Mouse (Mus musculus) intestine, embryonic 15.5 days (tissue): ENCODE results near the gene Tardbp. TPM values are rescaled to one million over a fixed set of nuclear protein-coding genes. Genes with fewer than 3 reads are reported as not detected.

ENCODE experiments used
- ATAC-seq: fragments of 200-750 bp; cut with Nextera tagmentation; 2 replicates; pipeline ENCODE4 v1.8.0; 2017; ENCODE audit warnings: moderate TSS enrichment, moderate library complexity
- H3K27ac ChIP-seq: fragments of 300-500 bp; sonication (generic); 2 replicates; pipeline ENCODE4 v1.5.1; 2015; ENCODE audit warnings: mild to moderate bottlenecking, inconsistent platforms
- H3K27me3 ChIP-seq: fragments of 300-500 bp; sonication (generic); replicated peaks from 2 replicates; pipeline ENCODE4 v1.6.1; 2015; ENCODE audit warnings: inconsistent platforms
- H3K36me3 ChIP-seq: fragments of 300-500 bp; sonication (generic); 2 replicates; pipeline ENCODE4 v1.6.1; 2015; ENCODE audit warnings: inconsistent platforms
- H3K4me1 ChIP-seq: fragments of 300-500 bp; sonication (generic); replicated peaks from 2 replicates; pipeline ENCODE4 v1.6.1; 2015; ENCODE audit warnings: inconsistent platforms
- H3K4me2 ChIP-seq: fragments of 300-500 bp; sonication (generic); replicated peaks from 2 replicates; pipeline ENCODE4 v1.6.1; 2015; ENCODE audit warnings: mild to moderate bottlenecking, inconsistent platforms
- H3K4me3 ChIP-seq: fragments of 300-500 bp; sonication (generic); replicated peaks from 2 replicates; pipeline ENCODE4 v1.5.1; 2015; ENCODE audit warnings: inconsistent platforms
- H3K9ac ChIP-seq: fragments of 300-500 bp; sonication (generic); 2 replicates; pipeline ENCODE4 v1.6.1; 2015; ENCODE audit warnings: inconsistent platforms
- H3K9me3 ChIP-seq: fragments of 300-500 bp; sonication (generic); 2 replicates; pipeline ENCODE4 v1.6.1; 2016; ENCODE audit warnings: inconsistent platforms
- WGBS: fragments of 180-500 bp; shearing (Covaris S2); methylation state at CpG from one replicate; pipeline ENCODE4 v1.1.7; 2015; 5-methylcytosine and 5-hydroxymethylcytosine counted together
- polyA plus RNA-seq: library from polyadenylated mRNA; unstranded; fragments of >200 nt; fragmentation: Nextera tagmentation; extraction: Ambion mirVana; gene quantifications from 2 replicates; pipeline ENCODE4 v1.2.1, GENCODE M21; 2015

Tardbp gene
- polyA plus RNA-seq, 1 experiment from 2014 or later: 318 TPM

DNA sequence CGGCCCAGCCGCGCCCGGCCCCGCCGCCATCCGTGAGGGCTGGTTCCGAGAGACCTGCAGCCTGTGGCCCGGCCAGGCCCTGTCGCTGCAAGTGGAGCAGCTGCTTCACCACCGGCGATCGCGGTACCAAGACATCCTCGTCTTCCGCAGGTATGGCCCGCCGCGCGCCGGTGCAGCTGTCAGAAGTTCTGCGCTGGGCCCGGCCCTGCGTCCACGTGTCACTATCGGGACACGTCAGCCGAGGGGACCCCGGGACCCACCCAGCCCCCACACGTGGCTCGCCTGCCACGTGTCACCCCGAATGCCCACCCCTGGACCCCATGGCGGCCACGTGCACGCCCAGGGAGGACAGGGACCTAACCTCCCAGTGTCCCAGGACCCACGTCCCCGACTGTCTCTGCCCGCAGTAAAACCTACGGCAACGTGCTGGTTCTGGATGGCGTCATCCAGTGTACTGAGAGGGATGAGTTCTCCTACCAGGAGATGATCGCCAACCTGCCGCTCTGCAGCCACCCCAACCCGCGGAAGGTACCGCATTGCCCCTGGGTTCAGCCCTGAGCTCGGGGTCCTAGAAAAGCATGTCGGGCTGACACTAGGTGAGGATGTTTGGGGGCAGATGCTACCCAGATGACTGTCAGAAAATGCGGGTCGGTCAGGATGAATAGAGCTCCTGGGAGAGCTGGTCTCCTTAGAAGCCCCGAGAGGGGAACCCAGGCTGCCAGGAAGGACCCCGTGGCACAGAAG lies 35.0 kb downstream of the Tardbp start:
- peak; percentile 65 for ATAC-seq
- WGBS: under 1% methylated on average over 53 of the region's 53 CpGs
- peak overlapping the region; percentile 45; the same call in 1 of the 2 replicates for H3K27ac ChIP-seq
- H3K4me3 ChIP-seq: peak overlapping the region; percentile 90
- peak overlapping the region; percentile 76 for H3K4me2 ChIP-seq
- H3K27me3 ChIP-seq: no peaks in the 10 kb centered on the region
- peaks cover 33% of the 10 kb centered on the region for H3K36me3 ChIP-seq
- H3K4me1 ChIP-seq: peaks cover 12% of the 10 kb centered on the region
- H3K9ac ChIP-seq: peak overlapping the region; percentile 76
- no peaks in the 10 kb centered on the region for H3K9me3 ChIP-seq

DNA sequence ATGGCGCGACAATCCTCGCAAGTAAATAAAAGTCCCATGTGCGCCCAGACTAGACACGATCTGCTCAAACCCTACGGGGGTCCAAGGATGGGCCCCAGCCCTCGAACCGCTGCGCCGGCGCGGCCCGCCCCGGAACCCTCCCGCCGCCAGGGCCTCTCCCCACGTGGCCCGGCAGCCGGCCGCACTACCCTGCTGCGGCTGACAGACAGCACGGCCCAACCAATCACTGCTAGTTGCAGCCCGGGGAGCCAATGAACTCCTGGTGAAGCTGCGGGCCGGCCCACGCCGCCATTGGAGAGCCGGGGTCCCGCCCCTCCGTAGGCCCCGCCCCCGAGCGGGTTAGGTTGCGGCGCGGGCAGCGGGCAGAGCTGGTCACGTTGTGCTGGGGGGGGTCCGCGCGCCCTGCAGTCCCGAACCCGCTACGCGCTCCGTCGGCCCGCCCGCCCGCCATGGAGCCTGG lies 35.6 kb downstream of the Tardbp start, which contains the start of gene Srm:
Gene Srm (plus strand): TSS at position 333 of the 460 bp plus-strand sequence.
- peaks cover 12% of the 10 kb centered on the region for H3K4me1 ChIP-seq
- WGBS: under 1% methylated on average over 49 of the region's 50 CpGs

DNA sequence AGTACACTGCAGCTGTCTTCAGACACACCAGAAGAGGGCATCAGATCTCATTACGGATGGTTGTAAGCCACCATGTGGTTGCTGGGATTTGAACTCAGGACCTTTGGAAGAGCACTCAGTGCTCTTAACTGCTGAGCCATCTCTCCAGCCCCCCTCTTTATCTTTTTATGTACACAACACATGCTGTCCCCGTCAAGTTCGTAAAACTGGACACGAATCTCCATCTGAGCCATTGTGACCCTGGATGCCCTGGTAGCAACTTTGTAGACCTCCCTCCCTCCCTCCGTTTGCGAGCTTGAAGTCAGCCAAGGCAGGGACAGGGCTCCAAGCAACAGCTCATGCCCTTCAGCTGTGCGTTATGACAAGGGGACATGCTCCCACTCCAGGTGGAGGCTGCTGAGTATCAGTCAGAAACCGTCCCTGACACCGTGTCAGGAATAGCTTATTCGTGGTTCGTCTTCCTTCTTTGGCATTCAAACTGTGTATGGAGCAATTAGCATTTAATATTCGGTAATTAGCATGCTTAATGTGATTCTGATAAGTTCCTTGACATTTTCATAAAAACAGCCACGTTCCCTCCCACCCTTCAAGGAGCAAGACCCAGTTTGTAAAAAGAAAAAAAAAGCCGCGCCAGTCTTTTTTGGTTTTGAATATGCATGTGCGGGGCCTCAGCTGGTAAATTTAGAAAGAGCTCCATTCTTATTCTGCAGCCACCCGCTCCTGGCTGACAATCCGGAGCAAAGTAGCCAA lies 36.2 kb downstream of the Tardbp start:
- Histone ChIP-seq H3K4me3 (peak overlapping the region; percentile 90), H3K36me3 (peaks cover 23% of the 10 kb centered on the region), H3K9me3 (no peaks in the 10 kb centered on the region), H3K9ac (peak overlapping the region; percentile 58), H3K4me1 (peaks cover 12% of the 10 kb centered on the region), H3K27ac (peak overlapping the region; percentile 79), H3K27me3 (no peaks in the 10 kb centered on the region), H3K4me2 (peak overlapping the region; percentile 82)
- 0 out of 2 replicates have a peak, but pooled peaks have one; percentile 7 for ATAC-seq
- 3% methylated on average over 18 of the region's 18 CpGs for WGBS

More for the DNA sequence above, 35.6 kb downstream of the Tardbp start, which contains the start of gene Srm:
- peak within 1 kb of the TSS; percentile 76 for H3K9ac ChIP-seq
- H3K27ac ChIP-seq: peak within 1 kb of the TSS; percentile 79
- no peaks in the 10 kb centered on the region for H3K27me3 ChIP-seq
- peak within 1 kb of the TSS; percentile 82 for H3K4me2 ChIP-seq
- H3K4me3 ChIP-seq: peak within 1 kb of the TSS; percentile 90
- peak; percentile 99 for ATAC-seq
- peaks cover 29% of the 10 kb centered on the region for H3K36me3 ChIP-seq
- no peaks in the 10 kb centered on the region for H3K9me3 ChIP-seq

DNA sequence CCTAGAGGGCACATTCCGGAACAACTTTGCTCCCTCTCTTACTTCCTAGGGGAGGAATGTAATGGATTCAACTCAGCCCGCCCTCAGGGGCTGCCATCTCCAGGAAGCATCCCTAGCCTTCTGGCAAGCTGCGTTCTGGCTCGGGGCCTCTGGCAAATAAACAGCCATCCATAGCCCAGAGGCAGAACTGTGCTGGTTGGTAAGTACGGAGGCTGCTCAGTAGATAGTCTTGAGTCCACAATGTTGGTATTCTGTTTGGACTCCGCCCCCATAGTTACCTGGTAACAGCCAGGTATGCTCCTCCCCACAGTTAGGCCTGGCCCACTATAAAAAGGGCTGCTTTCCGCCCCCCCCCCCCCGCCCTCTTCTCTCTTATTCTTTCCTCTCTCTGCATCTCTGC lies 37.3 kb downstream of the Tardbp start:
- peak; percentile 61 for ATAC-seq
- Histone ChIP-seq H3K9me3 (no peaks in the 10 kb centered on the region), H3K4me1 (peaks cover 12% of the 10 kb centered on the region), H3K9ac (no peak overlapping the region), H3K27ac (no peak overlapping the region), H3K4me3 (no peak overlapping the region), H3K27me3 (no peaks in the 10 kb centered on the region), H3K36me3 (peaks cover 14% of the 10 kb centered on the region), H3K4me2 (peak overlapping the region; percentile 45)
- WGBS: 40% methylated on average over 6 of the region's 8 CpGs

DNA sequence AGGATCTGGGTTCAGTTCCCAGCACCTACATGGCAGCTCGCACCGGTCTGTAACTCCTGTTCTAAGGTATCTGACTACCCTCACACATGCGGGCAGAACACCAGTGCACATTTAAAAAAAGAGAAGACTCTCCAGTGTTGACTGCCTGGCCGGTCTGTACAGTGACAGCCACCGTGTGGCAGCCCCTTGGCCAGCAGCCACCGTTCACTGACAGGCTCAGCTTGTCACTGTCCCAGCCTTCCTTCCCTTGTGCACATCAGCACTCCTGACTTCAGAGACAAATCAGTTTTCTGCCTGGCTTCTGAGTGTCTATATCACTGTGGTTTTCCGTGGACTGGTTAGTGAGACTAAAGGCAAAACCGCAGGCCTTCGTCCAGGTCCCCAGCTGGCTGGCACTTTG lies 38.0 kb downstream of the Tardbp start:
- no peak overlapping the region for H3K27ac ChIP-seq
- ATAC-seq: no peak
- peaks cover 6% of the 10 kb centered on the region for H3K36me3 ChIP-seq
- no peaks in the 10 kb centered on the region for H3K27me3 ChIP-seq
- no peaks in the 10 kb centered on the region for H3K9me3 ChIP-seq
- H3K4me3 ChIP-seq: no peak overlapping the region
- no peak overlapping the region for H3K4me2 ChIP-seq
- no peak overlapping the region for H3K9ac ChIP-seq
- 77% methylated on average over 9 of the region's 9 CpGs for WGBS
- peaks cover 12% of the 10 kb centered on the region for H3K4me1 ChIP-seq

DNA sequence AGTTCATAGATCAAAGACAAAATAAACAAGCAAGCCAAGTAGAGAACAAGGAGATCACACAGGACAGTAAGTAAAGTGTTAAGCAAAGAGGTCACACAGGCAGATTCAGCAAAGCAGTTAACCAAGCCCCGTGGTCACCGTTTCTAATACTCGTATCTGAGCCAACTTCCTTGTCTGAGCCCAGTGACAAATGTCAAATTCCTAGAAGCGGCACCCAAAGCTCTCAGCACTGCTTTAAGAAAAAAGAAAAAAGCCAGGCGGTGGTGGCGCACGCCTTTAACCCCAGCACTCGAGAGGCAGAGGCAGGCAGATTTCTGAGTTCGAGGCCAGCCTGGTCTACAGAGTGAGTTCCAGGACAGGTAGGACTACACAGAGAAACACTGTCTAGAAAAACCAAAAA lies 40.2 kb downstream of the Tardbp start:
- H3K9ac ChIP-seq: no peak overlapping the region
- no peaks in the 10 kb centered on the region for H3K27me3 ChIP-seq
- WGBS: 69% methylated on average over 9 of the region's 9 CpGs
- H3K9me3 ChIP-seq: no peaks in the 10 kb centered on the region
- H3K4me2 ChIP-seq: no peak overlapping the region
- H3K27ac ChIP-seq: no peak overlapping the region
- H3K36me3 ChIP-seq: peaks cover 5% of the 10 kb centered on the region
- no peak overlapping the region for H3K4me3 ChIP-seq
- ATAC-seq: no peak
- 0 out of 2 replicates have a peak, but pooled peaks cover 3% of the 10 kb centered on the region for H3K4me1 ChIP-seq

DNA sequence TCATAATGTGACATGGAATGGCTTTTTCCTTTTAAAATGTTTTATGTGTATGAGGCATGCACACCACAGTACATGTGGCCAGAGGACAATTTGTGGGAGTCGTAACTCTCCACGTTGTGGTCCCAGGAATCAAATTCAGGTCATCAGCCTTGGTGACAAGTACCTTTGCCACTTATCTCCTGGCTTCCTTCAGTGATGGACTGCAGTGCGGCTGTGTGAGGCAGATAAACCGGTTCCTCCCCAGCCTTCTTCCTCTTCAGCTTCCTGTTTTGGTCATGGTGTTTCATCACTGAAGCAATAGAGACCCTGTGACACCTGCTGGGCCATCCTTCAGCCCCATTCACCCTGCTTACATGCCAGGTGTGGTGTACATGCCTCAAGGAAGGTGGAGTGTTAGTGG lies 43.6 kb downstream of the Tardbp start:
- ATAC-seq: no peak

GRCm38 (mm10) chr4:148581422-148581821 lies 45.4 kb downstream of the Tardbp start:
- Histone ChIP-seq H3K4me2 (no peak overlapping the region), H3K27ac (no peak overlapping the region), H3K27me3 (no peaks in the 10 kb centered on the region), H3K4me1 (no peaks in the 10 kb centered on the region), H3K36me3 (peaks cover 38% of the 10 kb centered on the region), H3K4me3 (no peak overlapping the region), H3K9me3 (no peaks in the 10 kb centered on the region), H3K9ac (no peak overlapping the region)
- 85% methylated on average over 5 of the region's 5 CpGs for WGBS
- no peak for ATAC-seq

More for the DNA sequence above, 43.6 kb downstream of the Tardbp start:
- 67% methylated on average over 4 of the region's 4 CpGs for WGBS
- Histone ChIP-seq H3K36me3 (peaks cover 26% of the 10 kb centered on the region), H3K27ac (no peak overlapping the region), H3K4me2 (no peak overlapping the region), H3K27me3 (no peaks in the 10 kb centered on the region), H3K4me3 (no peak overlapping the region), H3K9ac (no peak overlapping the region), H3K9me3 (no peaks in the 10 kb centered on the region), H3K4me1 (no peaks in the 10 kb centered on the region)

DNA sequence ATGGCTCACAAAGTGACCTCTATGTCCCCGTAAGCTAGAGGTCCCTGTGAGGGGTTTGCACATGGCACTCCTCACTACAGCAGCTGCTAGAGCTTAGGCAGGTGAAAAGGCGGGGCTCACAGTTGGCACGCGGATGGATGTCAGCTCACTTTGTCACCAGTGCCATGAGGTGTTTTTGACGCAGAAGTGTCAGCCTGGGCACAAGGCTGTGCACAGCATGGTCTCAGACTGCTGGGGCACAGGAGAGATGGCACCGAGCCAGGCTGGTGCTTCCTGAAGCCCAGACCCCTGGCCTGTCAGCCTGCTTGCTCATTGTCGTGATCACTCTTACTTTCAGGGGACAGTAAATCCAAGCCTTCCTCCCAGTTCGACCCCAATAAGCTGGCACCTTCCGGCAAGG lies 46.1 kb downstream of the Tardbp start:
- H3K36me3 ChIP-seq: peaks cover 45% of the 10 kb centered on the region
- no peak for ATAC-seq
- no peak overlapping the region for H3K9ac ChIP-seq
- 88% methylated on average over 9 of the region's 9 CpGs for WGBS
- no peaks in the 10 kb centered on the region for H3K4me1 ChIP-seq
- no peaks in the 10 kb centered on the region for H3K27me3 ChIP-seq
- no peak overlapping the region for H3K4me3 ChIP-seq
- no peak overlapping the region for H3K4me2 ChIP-seq
- H3K27ac ChIP-seq: no peak overlapping the region
- no peaks in the 10 kb centered on the region for H3K9me3 ChIP-seq

DNA sequence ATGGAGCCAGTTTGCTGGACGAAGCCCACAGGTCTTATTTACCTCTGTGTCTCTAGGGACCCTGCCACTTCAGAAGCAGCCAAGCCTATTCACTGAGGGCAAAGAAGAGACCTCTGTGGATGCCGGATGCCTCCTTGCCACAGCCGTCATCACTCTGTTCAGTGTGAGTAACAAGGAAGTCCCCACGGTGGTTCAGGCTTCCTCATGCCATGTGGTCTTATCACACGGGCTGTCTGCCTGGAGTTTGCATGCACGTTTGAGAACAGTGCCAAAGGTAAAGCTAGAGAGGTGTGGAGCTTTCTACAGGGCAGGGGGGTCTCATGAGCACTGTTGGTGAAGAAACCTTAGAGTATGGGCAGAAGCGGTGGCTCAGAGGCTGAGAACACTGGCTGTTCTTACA lies 53.6 kb downstream of the Tardbp start:
- Histone ChIP-seq H3K27me3 (no peaks in the 10 kb centered on the region), H3K36me3 (peaks cover 67% of the 10 kb centered on the region), H3K4me3 (no peak overlapping the region), H3K9me3 (no peaks in the 10 kb centered on the region), H3K9ac (no peak overlapping the region), H3K27ac (no peak overlapping the region), H3K4me2 (no peak overlapping the region), H3K4me1 (peaks cover 3% of the 10 kb centered on the region; the same call in 1 of the 2 replicates)
- 87% methylated on average over 7 of the region's 7 CpGs for WGBS
- ATAC-seq: no peak

- H3K4me2 ChIP-seq: no peak overlapping the region
- no peaks in the 10 kb centered on the region for H3K9me3 ChIP-seq
- H3K4me1 ChIP-seq: peaks cover 3% of the 10 kb centered on the region; the same call in 1 of the 2 replicates
- no peak overlapping the region for H3K27ac ChIP-seq
- WGBS: 75% methylated on average over 9 of the region's 9 CpGs
- peaks cover 60% of the 10 kb centered on the region for H3K36me3 ChIP-seq
- H3K27me3 ChIP-seq: no peaks in the 10 kb centered on the region
- no peak overlapping the region for H3K4me3 ChIP-seq
- peak; percentile 77 for ATAC-seq
- no peak overlapping the region for H3K9ac ChIP-seq
Measured at GRCm38 (mm10) chr4:148570693-148571295, 56.0 kb downstream of the Tardbp start.

DNA sequence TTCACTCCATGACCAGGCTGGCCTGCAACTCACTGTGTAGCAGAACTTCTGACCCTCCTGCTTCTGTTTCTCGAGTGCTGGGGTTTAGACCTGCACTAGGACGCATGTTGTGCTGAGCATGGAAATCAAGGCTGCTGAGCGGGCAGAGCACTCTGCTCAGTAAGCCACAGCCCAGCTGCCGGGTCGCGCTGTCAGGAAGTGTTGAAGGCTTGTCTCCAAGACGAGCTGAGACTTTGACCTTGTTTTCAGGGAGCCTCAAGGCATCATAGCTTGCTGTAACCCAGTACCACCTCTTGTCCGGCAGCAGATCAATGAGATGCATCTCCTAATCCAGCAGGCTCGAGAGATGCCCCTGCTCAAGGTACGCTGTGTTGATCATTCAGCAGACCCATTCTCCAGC lies 56.7 kb downstream of the Tardbp start:
- WGBS: 78% methylated on average over 10 of the region's 10 CpGs
- no peaks in the 10 kb centered on the region for H3K9me3 ChIP-seq
- no peak overlapping the region for H3K4me3 ChIP-seq
- H3K4me1 ChIP-seq: peaks cover 3% of the 10 kb centered on the region; the same call in 1 of the 2 replicates
- H3K36me3 ChIP-seq: peaks cover 61% of the 10 kb centered on the region
- no peaks in the 10 kb centered on the region for H3K27me3 ChIP-seq
- ATAC-seq: peak; percentile 61
- H3K27ac ChIP-seq: no peak overlapping the region
- H3K9ac ChIP-seq: no peak overlapping the region
- no peak overlapping the region for H3K4me2 ChIP-seq
